Mouse (Mus musculus): ENCODE results near the gene Vmn2r30. TPM values are rescaled to one million over a fixed set of nuclear protein-coding genes. Genes with fewer than 3 reads are reported as not detected.
"Not testable (repeated sequence)": the region's sequence is repeated elsewhere in the genome, so short reads cannot be mapped to it uniquely, and the experiment has no call there.

The Vmn2r30 gene
- not detected for total RNA-seq (2021)
- long read RNA-seq, experiment 1, result 0 reads
- long read RNA-seq, experiment 2, result 0 reads

DNA sequence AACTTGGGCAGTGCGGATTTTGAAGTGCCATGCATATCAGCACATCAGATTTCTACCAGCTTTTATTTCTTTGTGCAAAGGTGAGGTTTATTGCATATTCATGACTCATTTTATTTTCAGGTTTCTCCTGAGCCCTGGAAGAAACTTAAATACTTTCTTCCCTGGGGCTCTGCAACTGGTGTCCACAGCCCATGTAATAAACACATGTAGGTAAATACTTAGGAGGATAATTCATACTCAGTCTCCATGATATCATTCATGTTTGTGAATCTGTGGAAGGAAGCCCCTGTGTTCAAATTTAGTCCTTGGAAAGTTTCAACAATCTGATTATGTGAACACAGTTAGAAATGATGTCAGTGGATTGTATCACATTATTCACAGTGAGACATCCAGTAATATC is at the start of gene Vmn2r30:
Vmn2r30 (minus strand) TSS at position 101 of the 400 bp plus-strand sequence.
- not testable (repeated sequence) for DNase-seq

DNA sequence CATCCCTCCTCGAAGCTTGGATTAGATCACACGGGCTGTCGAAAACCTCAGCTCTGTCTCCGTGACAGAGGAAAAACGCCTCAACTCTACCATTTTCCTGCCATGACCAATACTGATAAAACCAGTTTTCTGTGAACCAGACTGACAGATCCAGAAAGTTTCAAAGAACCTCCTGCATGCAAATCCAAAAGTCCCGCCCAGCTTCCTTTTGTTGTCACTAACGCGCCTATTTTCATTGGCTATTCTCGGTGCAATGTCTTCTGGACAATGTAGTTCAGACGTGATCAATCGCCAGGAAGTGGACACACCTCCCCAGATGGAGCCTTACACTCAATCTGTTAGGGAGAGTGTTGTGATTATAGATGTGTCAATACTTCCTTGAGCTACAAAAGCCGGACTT is 37.0 kb upstream of the Vmn2r30 start, which contains the start of gene Gm45783:
Gm45783 (minus strand) TSS at position 143 of the 400 bp plus-strand sequence.
- DNase-seq, result peak in 1 of 2 experiments; percentile 24

DNA sequence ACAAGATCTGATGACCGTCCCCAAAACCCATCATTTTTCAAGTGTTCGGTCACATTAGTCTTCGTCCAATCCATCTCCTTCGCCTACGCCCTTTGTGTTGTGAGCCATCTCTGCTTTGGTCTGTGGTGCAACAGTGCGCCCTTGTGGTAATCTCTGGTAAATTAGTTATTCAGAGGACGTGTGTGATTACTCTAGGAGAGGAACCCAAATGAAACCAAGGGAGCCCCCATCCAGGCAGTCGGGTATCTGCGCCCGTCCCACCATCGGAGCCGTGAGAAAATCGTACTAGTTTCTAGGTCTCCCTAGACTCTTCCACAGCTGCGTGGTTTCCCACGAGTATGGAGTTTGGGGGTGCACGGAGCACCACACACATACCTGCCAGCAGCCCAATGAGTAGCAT is 41.8 kb downstream of the Vmn2r30 start:
- DNase-seq, result peak; percentile 58 to 75

DNA sequence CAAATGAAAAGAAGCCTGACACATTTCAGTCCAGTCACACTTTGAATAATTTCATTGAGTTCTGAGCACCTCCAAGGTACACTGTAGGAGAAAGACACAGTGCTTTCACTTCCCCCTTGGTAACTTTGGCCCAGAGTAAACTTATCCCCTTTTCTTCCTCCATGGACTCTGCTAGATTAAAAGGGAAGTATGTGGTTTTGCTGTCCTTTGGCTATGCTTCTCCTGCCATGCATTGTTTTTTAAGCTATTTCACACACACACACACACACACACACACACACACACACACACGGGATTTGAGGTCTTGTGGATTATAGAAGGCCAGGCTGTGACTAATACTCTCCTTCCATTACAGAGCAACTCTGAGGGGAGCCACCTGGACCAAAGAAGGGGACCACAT is 56.0 kb downstream of the Vmn2r30 start:
- peak; percentile 23 to 33 for DNase-seq

DNA sequence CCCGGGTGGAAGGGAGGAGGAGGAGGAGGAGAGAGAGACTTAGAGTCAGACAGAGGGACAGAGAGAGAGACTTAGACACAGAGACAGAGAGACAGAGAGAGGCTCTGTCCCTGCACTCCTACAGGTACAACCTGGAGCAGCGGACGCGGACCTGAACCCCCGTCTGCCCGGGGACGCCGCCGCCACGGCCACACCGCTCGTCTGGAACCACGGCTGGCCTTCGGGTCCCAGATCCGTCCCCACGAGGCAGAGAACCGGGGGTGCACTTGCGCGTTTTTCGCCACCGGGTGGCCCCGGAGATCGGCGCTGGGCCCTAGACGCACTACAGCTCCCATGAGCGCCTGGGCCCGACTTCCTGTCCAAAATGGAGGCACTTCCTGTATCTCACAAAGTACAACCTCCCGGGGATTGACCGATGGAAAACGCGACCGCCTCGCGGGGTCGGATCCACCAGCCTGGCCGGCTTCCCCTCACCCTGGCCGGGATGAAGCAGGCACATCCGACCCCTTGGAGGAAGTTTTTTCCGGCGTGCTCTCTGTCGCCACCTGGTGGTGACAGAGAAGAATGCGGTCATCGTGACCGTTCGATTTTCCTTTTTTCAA is 59.3 kb downstream of the Vmn2r30 start, which contains the start of gene Gm45844:
Gm45844 (minus strand) TSS at position 324 of the 602 bp plus-strand sequence.
- peak; percentile 90 to 93 for DNase-seq

DNA sequence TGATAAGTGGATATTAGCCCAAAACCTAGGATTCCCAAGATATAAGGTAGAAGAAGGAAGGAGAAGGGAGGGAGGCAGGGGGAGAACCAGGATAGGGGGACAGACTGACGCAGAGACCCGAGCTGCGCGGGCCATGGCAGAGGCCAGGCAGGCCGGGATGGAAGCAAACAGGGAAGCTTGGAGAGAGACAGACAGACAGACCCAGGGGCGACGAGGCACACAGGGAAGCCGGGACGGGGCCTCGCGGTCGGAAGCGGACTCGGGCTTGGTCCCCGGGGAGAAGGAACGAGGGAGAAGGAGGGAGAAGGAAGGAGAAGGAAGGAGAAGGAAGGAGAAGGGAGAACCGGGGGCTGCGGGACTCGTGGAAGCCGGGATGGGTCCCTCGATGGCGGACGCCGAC is 59.9 kb downstream of the Vmn2r30 start:
- DNase-seq, result peak in 1 of 2 experiments; percentile 31

Small RNA genes lying within 50 kb of the gene (microRNA-seq; reads per million reads assigned to microRNA genes)
- gene Mir5620, result 4.2 to 7.3 reads per million in 2 experiments

Other genes starting within 250 kb of the Vmn2r30 start
- gene Zfp954, start 216.1 kb downstream of the Vmn2r30 start, total RNA-seq (2021), result 1 to 10 TPM; 4.5 TPM
- under 1 TPM; 0.37 to 0.51 TPM for gene Zfp773, start 200.9 kb downstream of the Vmn2r30 start, total RNA-seq (2021)
- 1 to 10 TPM; 1.7 to 2.0 TPM for gene Zfp418, start 166.3 kb downstream of the Vmn2r30 start, total RNA-seq (2021)
- gene Zfp772, start 127.6 kb downstream of the Vmn2r30 start, total RNA-seq (2021), result 1 to 10 TPM; 1.8 to 2.0 TPM
- gene Vmn2r29, start 90.3 kb downstream of the Vmn2r30 start, total RNA-seq (2021), result under 1 TPM in 1 of 2 experiments, not detected in 1; 0.26 TPM
- 1 to 10 TPM; 1.8 to 2.3 TPM for gene Gm45844, start 59.3 kb downstream of the Vmn2r30 start, total RNA-seq (2021)
- gene Clcn4, start 36.8 kb downstream of the Vmn2r30 start, total RNA-seq (2021), result 10 to 100 TPM; 53.4 to 57.5 TPM
- gene Gm45783, start 37.0 kb upstream of the Vmn2r30 start, total RNA-seq (2021), result not detected
- gene Vmn2r31, start 62.1 kb upstream of the Vmn2r30 start, total RNA-seq (2021), result not detected
- gene Vmn2r32, start 142.4 kb upstream of the Vmn2r30 start, total RNA-seq (2021), result not detected
- not detected for gene Vmn2r33, start 229.2 kb upstream of the Vmn2r30 start, total RNA-seq (2021)

All from heart, adult 18-20 months (tissue).